Mouse (Mus musculus) heart, embryonic 14.5 days (tissue): Measurements from ENCODE around the gene Thoc5. TPM values are rescaled to one million over a fixed set of nuclear protein-coding genes. Genes with fewer than 3 reads are reported as not detected.

Experiments used
- ATAC-seq: fragments of 200-750 bp; cut with Nextera tagmentation; 2 replicates; pipeline ENCODE4 v1.8.0; 2017; ENCODE audit warnings: low read depth, moderate TSS enrichment; ENCODE audit not compliant: insufficient number of reproducible peaks, insufficient read depth, low FRiP score
- H3K27ac ChIP-seq, 2 experiments: fragments of 200-500 bp in 1 of 2; fragments of 300-500 bp in 1 of 2; sonication (generic) in 1 of 2; replicated peaks in 1 of 2; 2 replicates each; pipeline ENCODE4 v1.5.1; 2012 to 2014; ENCODE audit warnings: low read depth in 2 of 2, low read length in 2 of 2, control low read depth in 1 of 2, mild to moderate bottlenecking in 1 of 2, mixed read lengths in 1 of 2; ENCODE audit not compliant: control insufficient read depth in 1 of 2, insufficient read depth in 1 of 2
- H3K27me3 ChIP-seq: fragments of 300-500 bp; sonication (generic); 2 replicates; pipeline ENCODE4 v1.6.1; 2014; ENCODE audit warnings: mild to moderate bottlenecking, low read length, control low read depth; ENCODE audit not compliant: control insufficient read depth, insufficient read depth
- H3K36me3 ChIP-seq: fragments of 300-500 bp; sonication (generic); 2 replicates; pipeline ENCODE4 v1.6.1; 2014; ENCODE audit warnings: mild to moderate bottlenecking, control low read depth, low read length, mixed read lengths; ENCODE audit not compliant: control insufficient read depth, insufficient read depth
- H3K4me1 ChIP-seq, 2 experiments: fragments of 200-500 bp in 1 of 2; fragments of 300-500 bp in 1 of 2; sonication (generic) in 1 of 2; 2 replicates each; pipeline ENCODE4 v1.6.1; 2012 to 2014; ENCODE audit warnings: low read length in 2 of 2, control low read depth in 1 of 2, mixed read lengths in 1 of 2; ENCODE audit not compliant: control insufficient read depth in 2 of 2, insufficient read depth in 2 of 2
- H3K4me2 ChIP-seq: fragments of 300-500 bp; sonication (generic); 2 replicates; pipeline ENCODE4 v1.6.1; 2014; ENCODE audit warnings: mild to moderate bottlenecking, low read length
- H3K4me3 ChIP-seq, 2 experiments: fragments of 200-500 bp in 1 of 2; fragments of 300-500 bp in 1 of 2; sonication (generic) in 1 of 2; 2 replicates each; pipeline ENCODE4 v1.5.1; 2012 to 2014; ENCODE audit warnings: low read length in 2 of 2, mild to moderate bottlenecking in 2 of 2, control low read depth in 1 of 2, low read depth in 1 of 2, moderate library complexity in 1 of 2; ENCODE audit not compliant: control insufficient read depth in 1 of 2, insufficient read depth in 1 of 2
- H3K9ac ChIP-seq: fragments of 300-500 bp; sonication (generic); 2 replicates; pipeline ENCODE4 v1.6.1; 2014; ENCODE audit warnings: mild to moderate bottlenecking, low read length
- H3K9me3 ChIP-seq: fragments of 300-500 bp; sonication (generic); 2 replicates; pipeline ENCODE4 v1.6.1; 2016; ENCODE audit warnings: low read length, control low read depth; ENCODE audit not compliant: control insufficient read depth
- WGBS: fragments of 180-500 bp; shearing (Covaris S2); extraction: QIAGEN DNeasy Blood & Tissue Kit; methylation state at CpG from one replicate; pipeline ENCODE4 v1.1.7; 2014; 5-methylcytosine and 5-hydroxymethylcytosine counted together
- polyA plus RNA-seq: library from polyadenylated mRNA; unstranded; fragments of >200 nt; fragmentation: Nextera tagmentation; extraction: Ambion mirVana; gene quantifications from 2 replicates; pipeline ENCODE4 v1.2.1, GENCODE M21; 2014

Gene Thoc5
- 24.6 and 25.0 TPM in 2 replicates for polyA plus RNA-seq

DNA sequence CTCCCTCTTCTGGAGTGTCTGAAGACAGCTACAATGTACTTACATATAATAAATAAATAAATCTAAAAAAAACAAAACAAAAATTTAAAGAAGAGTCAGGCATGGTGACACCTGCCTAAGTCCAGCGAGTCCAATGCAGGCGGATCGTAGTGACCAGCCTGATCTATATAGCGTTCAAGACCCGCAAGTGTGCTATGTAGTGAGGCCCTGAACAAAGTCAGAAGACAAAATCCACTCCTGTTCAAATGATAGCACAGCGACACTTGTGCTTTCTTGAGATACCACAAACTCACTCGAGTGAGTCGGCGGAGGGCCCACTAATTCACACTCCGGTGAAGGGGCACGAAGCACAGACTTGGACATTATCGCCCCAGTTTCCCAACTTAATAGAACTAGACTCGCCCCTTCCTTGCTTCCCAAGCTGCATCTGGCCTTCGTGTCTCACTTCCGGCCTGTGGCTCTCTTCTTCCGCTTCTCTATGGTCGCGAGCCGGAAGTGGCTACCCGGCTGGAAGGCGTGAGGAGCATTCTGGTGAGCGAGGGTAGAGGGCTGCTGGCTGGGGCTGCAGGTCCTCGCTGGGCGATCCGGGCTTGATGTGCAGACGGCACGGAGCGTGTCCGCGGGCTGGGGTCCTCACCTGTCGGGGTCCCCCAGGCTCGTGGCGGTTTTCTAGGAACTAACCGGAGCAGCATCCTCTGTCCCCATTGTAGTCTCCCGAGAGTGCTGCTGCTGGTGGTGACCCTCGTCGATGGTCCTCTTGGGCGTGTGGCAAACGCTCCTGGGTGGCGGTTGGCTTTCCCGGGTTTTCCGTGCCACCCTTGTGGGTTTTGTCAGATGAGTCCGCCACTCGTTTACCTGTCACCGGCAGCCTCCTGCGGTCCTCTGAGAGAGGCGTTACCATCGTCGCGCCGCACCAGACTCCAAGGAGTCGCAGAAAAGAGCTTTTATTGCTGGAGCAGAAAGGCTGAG, at the start of gene Thoc5:
Gene Thoc5 (plus strand): TSS at position 473 of the 969 bp plus-strand sequence.
- peaks cover 17% of the 10 kb centered on the region for H3K36me3 ChIP-seq
- no peaks in the 10 kb centered on the region for H3K9me3 ChIP-seq
- WGBS: 4% methylated on average over 52 of the region's 52 CpGs
- H3K27ac ChIP-seq: peak within 1 kb of the TSS; percentile 71 to 76; a peak in 3 of 4 replicates
- H3K4me3 ChIP-seq: peak within 1 kb of the TSS; percentile 72 to 79
- peaks cover 3 to 7% of the 10 kb centered on the region in 2 experiments; a peak in 2 of 4 replicates for H3K4me1 ChIP-seq
- H3K27me3 ChIP-seq: no peaks in the 10 kb centered on the region
- H3K9ac ChIP-seq: peak within 1 kb of the TSS; percentile 86
- ATAC-seq: peak; percentile 79
- peak within 1 kb of the TSS; percentile 90 for H3K4me2 ChIP-seq

DNA sequence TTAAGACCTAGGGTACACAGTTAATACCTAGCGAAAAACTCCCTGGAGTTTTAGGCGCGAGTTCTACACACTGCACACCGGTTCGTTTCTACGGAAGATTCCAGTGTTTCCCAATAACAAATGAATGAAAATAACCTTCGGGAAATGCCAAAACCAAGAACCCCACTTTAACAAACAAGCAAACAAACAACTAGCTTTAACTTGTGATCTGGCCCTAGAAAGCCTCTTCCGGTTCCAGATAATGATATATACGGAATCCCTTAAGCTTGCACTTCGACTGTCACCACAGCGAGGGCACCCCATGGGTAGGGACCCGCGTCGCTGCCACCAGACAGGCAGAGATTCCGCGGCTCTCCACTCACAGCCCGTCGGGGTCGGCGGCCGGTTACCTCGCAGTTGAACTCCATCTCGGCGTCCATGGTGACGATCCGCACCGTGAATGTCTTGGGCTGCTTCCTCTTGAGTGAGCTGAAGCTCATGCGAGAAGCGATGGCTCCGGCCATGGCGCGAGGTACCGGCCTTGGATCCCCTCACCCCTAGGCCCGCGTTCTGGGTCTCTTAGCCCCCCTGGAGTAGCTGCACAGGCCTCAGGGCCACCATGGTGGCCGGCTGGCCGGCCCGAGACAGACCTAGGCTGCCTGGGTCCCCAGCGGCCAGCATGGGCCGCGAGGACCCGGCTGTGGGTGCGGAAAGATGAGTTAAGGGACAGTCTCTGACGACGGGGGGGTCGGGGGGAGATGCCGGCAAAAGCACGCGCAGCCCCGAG, 46.5 kb upstream of the Thoc5 start:
- Histone ChIP-seq H3K27me3 (no peaks in the 10 kb centered on the region), H3K4me1 (peaks cover 0 to 6% of the 10 kb centered on the region in 2 experiments; a peak in 2 of 4 replicates), H3K4me2 (peak overlapping the region; percentile 70), H3K9ac (peak overlapping the region; percentile 87), H3K36me3 (no peaks in the 10 kb centered on the region), H3K4me3 (peak overlapping the region; percentile 72 to 75), H3K9me3 (no peaks in the 10 kb centered on the region), H3K27ac (peak overlapping the region; percentile 53 to 88)
- no peak; the same call in none of the 2 replicates for ATAC-seq
- under 1% methylated on average over 43 of the region's 50 CpGs for WGBS

DNA sequence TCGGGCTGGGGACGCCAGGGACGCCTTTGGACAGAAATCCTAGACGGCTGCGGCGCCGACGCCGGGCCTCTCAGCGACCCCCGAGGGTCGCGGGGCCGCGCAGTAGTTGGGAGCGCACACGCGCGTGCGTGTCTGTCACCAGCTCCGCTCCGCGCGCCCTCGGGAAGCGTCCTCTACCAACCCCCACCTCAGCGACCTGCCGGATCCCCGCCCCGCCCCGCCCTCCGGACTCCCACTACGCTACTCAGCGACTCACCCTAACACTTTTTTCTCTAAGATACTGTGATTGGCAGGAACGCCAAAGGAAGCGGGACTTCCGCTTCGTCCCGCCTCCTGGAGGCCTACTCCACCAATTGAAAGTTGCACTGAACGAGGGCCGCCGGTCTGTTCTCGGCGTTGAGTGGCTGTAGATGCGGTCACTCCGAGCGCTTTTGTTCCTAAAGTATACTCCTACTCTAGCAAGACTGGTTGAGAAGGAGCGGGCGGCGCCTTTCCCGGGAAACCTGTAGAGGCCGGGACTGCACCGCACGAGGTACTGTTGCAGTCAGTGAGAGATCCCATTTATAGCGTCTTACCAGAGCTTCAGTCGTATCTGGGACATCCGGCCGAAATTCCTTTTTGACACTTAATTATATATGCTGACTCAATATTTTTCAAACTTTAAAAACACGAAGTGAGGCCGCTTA, 45.7 kb upstream of the Thoc5 start, which contains the start of gene Nf2:
Gene Nf2 (minus strand): TSS at position 279 of the 686 bp plus-strand sequence.
- peak; percentile 98 for ATAC-seq
- H3K27me3 ChIP-seq: no peaks in the 10 kb centered on the region
- peaks cover 0 to 6% of the 10 kb centered on the region in 2 experiments; a peak in 2 of 4 replicates for H3K4me1 ChIP-seq
- no peaks in the 10 kb centered on the region for H3K9me3 ChIP-seq
- peak within 1 kb of the TSS; percentile 68 to 88 for H3K27ac ChIP-seq
- under 1% methylated on average over 59 of the region's 60 CpGs for WGBS
- H3K4me2 ChIP-seq: peak within 1 kb of the TSS; percentile 70
- peak within 1 kb of the TSS; percentile 87 for H3K9ac ChIP-seq
- H3K36me3 ChIP-seq: no peaks in the 10 kb centered on the region
- H3K4me3 ChIP-seq: peak within 1 kb of the TSS; percentile 72 to 75

DNA sequence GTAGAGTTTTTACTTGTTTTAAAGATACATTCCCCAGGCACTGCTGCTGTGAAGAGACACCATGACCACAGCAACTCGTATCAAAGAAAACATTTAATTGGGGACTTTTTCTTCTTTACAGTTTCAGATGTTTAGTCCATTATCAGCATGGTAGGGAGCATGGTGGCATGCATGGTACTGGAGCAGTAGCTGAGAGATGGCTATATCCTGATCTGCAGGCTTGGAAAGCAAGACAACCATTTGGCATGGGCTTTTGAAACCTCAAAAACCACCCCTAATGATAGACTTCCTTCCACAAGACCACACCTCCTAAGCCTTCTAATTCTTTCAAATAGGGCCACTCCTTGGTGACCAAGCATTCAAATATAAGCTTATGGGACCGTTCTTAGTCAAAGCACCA, 44.7 kb upstream of the Thoc5 start:
- 97% methylated on average over 2 of the region's 2 CpGs for WGBS
- no peak overlapping the region; a peak in 1 of 4 replicates for H3K4me3 ChIP-seq
- H3K9ac ChIP-seq: no peak overlapping the region
- H3K4me2 ChIP-seq: peak overlapping the region; percentile 69
- no peak overlapping the region for H3K27ac ChIP-seq
- H3K27me3 ChIP-seq: no peaks in the 10 kb centered on the region
- no peaks in the 10 kb centered on the region for H3K9me3 ChIP-seq
- no peaks in the 10 kb centered on the region for H3K36me3 ChIP-seq
- peaks cover 0 to 6% of the 10 kb centered on the region in 2 experiments; a peak in 2 of 4 replicates for H3K4me1 ChIP-seq
- ATAC-seq: no peak

DNA sequence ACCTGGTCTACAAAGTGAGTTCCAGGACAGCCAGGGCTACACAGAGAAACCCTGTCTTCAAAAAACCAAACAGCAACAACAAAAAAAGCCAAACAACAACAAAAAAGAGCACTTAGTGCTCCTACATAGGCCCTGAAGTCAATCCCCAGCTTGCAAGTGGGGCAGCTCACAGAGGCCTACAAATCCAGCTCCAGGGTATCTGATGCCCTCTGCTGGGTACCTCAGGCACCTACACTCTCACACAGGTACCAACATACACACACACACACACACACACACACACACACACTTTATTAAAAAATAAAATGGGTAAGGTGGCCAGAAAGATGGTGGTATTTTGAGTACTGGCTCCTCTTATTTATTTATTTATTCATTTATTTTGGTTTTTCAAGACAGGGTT, 42.1 kb upstream of the Thoc5 start:
- no peak overlapping the region for H3K9ac ChIP-seq
- no peak overlapping the region for H3K27ac ChIP-seq
- H3K9me3 ChIP-seq: no peaks in the 10 kb centered on the region
- no peaks in the 10 kb centered on the region for H3K36me3 ChIP-seq
- H3K27me3 ChIP-seq: no peaks in the 10 kb centered on the region
- H3K4me2 ChIP-seq: no peak overlapping the region
- H3K4me1 ChIP-seq: peaks cover 0 to 2% of the 10 kb centered on the region in 2 experiments; a peak in 1 of 4 replicates
- no peak for ATAC-seq
- H3K4me3 ChIP-seq: no peak overlapping the region

DNA sequence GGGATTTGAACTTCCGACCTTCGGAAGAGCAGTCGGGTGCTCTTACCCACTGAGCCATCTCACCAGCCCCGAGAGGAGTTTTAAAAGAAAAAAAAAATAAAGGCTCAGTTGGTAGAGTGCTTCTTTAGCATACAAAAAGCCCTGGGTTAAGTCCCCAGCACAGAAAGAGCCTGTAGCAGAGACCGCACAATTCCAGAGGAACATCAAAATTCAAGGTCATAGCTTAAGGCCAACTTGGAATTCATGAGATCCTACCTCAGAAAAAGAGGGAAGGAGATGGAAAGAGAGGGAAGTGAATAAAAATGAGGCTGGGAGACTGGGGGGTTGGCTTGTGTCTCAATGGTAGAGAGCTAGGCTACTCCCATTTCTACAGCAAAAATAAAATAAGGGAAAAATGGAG, 40.9 kb upstream of the Thoc5 start:
- ATAC-seq: no peak
- WGBS: 89% methylated on average over 5 of the region's 5 CpGs
- Histone ChIP-seq H3K27me3 (no peaks in the 10 kb centered on the region), H3K9me3 (no peaks in the 10 kb centered on the region), H3K4me2 (no peak overlapping the region), H3K9ac (no peak overlapping the region), H3K27ac (no peak overlapping the region), H3K4me3 (no peak overlapping the region), H3K4me1 (no peaks in the 10 kb centered on the region), H3K36me3 (no peaks in the 10 kb centered on the region)

DNA sequence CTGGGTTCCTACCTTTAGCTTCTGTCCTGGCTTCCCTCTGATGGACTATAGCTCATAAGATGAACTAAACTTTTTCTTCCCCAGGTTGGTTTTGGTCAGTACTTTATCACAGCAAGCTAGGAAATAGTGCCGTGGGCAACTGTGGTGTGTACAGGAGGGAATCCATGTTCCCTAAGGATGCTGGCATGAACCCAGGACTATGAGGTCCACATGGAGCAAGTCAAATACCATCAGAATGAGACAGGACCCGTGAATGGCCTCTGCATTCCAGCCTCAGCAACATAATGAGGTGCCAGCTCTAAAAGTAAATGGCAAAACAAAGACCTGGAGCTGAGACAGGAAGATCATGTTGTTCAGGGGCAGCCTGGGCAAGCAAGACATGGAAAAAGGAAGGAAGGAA, 36.7 kb upstream of the Thoc5 start:
- H3K9ac ChIP-seq: no peak overlapping the region
- WGBS: 31% methylated on average over 2 of the region's 2 CpGs
- H3K27ac ChIP-seq: no peak overlapping the region
- no peak for ATAC-seq
- no peak overlapping the region for H3K4me2 ChIP-seq
- H3K4me3 ChIP-seq: no peak overlapping the region
- H3K27me3 ChIP-seq: no peaks in the 10 kb centered on the region
- H3K4me1 ChIP-seq: no peaks in the 10 kb centered on the region
- no peaks in the 10 kb centered on the region for H3K36me3 ChIP-seq
- no peaks in the 10 kb centered on the region for H3K9me3 ChIP-seq
